19 mouse cellular contexts compared by ENCODE assay signal in the genomic region with DNA sequence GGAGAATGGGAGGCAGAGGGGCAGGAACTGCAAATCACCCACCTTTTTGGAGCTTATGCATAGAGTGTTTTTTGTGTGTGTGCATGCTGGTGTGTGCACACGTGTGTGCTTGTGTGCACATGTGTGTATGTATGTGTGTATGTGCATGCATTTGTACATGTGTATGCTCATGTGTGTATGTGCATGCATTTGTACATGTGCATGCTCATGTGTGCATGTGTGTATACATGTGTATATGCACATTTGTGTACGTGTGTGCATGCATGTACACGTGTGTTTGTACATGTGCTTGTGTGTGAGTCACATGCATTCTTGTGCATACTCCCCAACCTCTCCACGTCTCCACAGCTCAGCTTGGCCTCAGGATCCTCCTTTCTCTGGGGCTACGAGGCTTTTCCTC. TPM values are rescaled to one million over a fixed set of nuclear protein-coding genes. Genes with fewer than 3 reads are reported as not detected.
DNase-seq lines count a peak whose midpoint lies in the region; ATAC-seq and TF ChIP-seq lines count a peak whose summit lies in the region.
"Had no signal": no experiment of that assay in that cellular context is flagged by ENCODE, and none has a peak within 500 bp of the region (broad histone marks: within the 10 kb centered on the region; RNA-seq: fewer than 3 reads in every experiment).

No protein-coding gene starts in this region.

- no peaks in the 10 kb centered on the region for H3K36me3 ChIP-seq in thymus, adult 2 months (ENCODE audit: control insufficient read depth, insufficient read depth, low read length)
- H3K36me3 ChIP-seq in macrophage (ENCODE audit: inconsistent target), result 0 out of 2 replicates have a peak, but pooled peaks cover 7% of the 10 kb centered on the region
- H3K36me3 ChIP-seq: embryonic facial prominence, embryonic 13.5 days; hindbrain, embryonic 13.5 days; lung, embryonic 15.5 days had no signal

- TF ChIP-seq POLR2A in thymus, adult 2 months (IDR thresholded peaks at IDR 0.05; ENCODE audit: control insufficient read depth, extremely low read depth, insufficient read depth, low read length, poor library complexity), result no peak

- H3K79me2 ChIP-seq in macrophage (ENCODE audit: inconsistent target), result peaks cover 46% of the 10 kb centered on the region

- no peak for TF ChIP-seq CTCF in thymus, adult 2 months (IDR thresholded peaks at IDR 0.05; ENCODE audit: borderline replicate concordance, control insufficient read depth, extremely low read depth, insufficient read depth, low read length, poor library complexity)

- WGBS in thymus, adult 2 months, result 46% methylated on average over 5 of the region's 5 CpGs
- 77% methylated on average over 5 of the region's 5 CpGs for WGBS in macrophage (ENCODE audit: missing documents)

- peak overlapping the region; percentile 90 for H3K27ac ChIP-seq in thymus, adult 2 months (ENCODE audit: control insufficient read depth, insufficient read depth, low read length)
- H3K27ac ChIP-seq in macrophage, result peak overlapping the region; percentile 86
- H3K27ac ChIP-seq: embryonic facial prominence, embryonic 13.5 days; hindbrain, embryonic 13.5 days; kidney, postnatal 0 days; lung, embryonic 15.5 days had no signal

- H3K4me3 ChIP-seq in thymus, adult 2 months (ENCODE audit: control insufficient read depth, insufficient read depth, low read length), result peak overlapping the region; percentile 88
- H3K4me3 ChIP-seq in macrophage (ENCODE audit: inconsistent target), result no peak overlapping the region
- H3K4me3 ChIP-seq: embryonic facial prominence, embryonic 13.5 days; hindbrain, embryonic 13.5 days; lung, embryonic 15.5 days had no signal

- peaks cover 61% of the 10 kb centered on the region for H3K4me1 ChIP-seq in thymus, adult 2 months (replicated peaks; ENCODE audit: control insufficient read depth, insufficient read depth, low read length)
- H3K4me1 ChIP-seq: embryonic facial prominence, embryonic 13.5 days; lung, embryonic 15.5 days had no signal

- ATAC-seq in CD4-positive, CD25-positive, alpha-beta regulatory T cell, adult 4 months, result no peak
- ATAC-seq: forebrain, embryonic 16.5 days; intestine, embryonic 16.5 days had no signal

- peak; percentile 52 for DNase-seq in CD4-positive, CD25-positive, alpha-beta regulatory T cell, adult 2 months (ENCODE audit: low read depth, low spot score)
- no peak for DNase-seq in thymus, adult 2 months
- DNase-seq in thymus, postnatal 4 days, result no peak
- no peak for DNase-seq in lung, postnatal 25 days (ENCODE audit: low spot score)
- no peak for DNase-seq in embryo, embryonic 10.5 days (ENCODE audit: low spot score)
- DNase-seq: adrenal gland, adult 8-10 months; cerebellum, adult 11-12 months; cerebellum, adult 9-11 months; gastrocnemius, postnatal 36 days; midbrain, embryonic 14.5 days had no signal

- no peaks in the 10 kb centered on the region for H3K27me3 ChIP-seq in thymus, adult 2 months (ENCODE audit: control insufficient read depth, insufficient read depth, low read length)
- H3K27me3 ChIP-seq: embryonic facial prominence, embryonic 13.5 days; hindbrain, embryonic 13.5 days; lung, embryonic 15.5 days had no signal

RNA-seq across cellular contexts. Expression of gene Selplg, which starts 1.6 kb away (rescaled TPM):
- polyA plus RNA-seq in CD4-positive, CD25-positive, alpha-beta regulatory T cell, adult 4 months (2017; shearing (Covaris generic)), result 100 to 1,000 TPM; 473 to 498 TPM
- polyA plus RNA-seq in thymus, adult 2 months (2012; rRNA removed), result 755 and 783 TPM in 2 replicates
- total RNA-seq in macrophage (2018; cell fraction: chromatin; rRNA removed), result 10 to 100 TPM in 25 of 26 experiments, 1 to 10 TPM in 1; 9.5 to 58.4 (median 29.4) TPM
- total RNA-seq in macrophage (2018; cell fraction: cytosol; rRNA removed), result 100 to 1,000 TPM; 179 to 314 (median 239) TPM
- 100 to 1,000 TPM in 18 of 26 experiments, 10 to 100 TPM in 8; 65.8 to 235 (median 131) TPM for total RNA-seq in macrophage (2018; cell fraction: nucleus; rRNA removed)
- 139 to 375 TPM (median 273 TPM) in 3 replicates for polyA plus RNA-seq in macrophage (2018)

RNA-seq across cellular contexts. Expression of gene Tmem119, which starts 30.5 kb away (rescaled TPM):
- not detected for polyA plus RNA-seq in CD4-positive, CD25-positive, alpha-beta regulatory T cell, adult 4 months (2017; shearing (Covaris generic))
- 8.8 and 11.7 TPM in 2 replicates for polyA plus RNA-seq in thymus, adult 2 months (2012; rRNA removed)
- 1 to 10 TPM in 1 of 26 experiments, under 1 TPM in 3, not detected in 22; 0.33 to 8.2 (median 0.53) TPM for total RNA-seq in macrophage (2018; cell fraction: chromatin; rRNA removed)
- total RNA-seq in macrophage (2018; cell fraction: cytosol; rRNA removed), result 1 to 10 TPM in 2 of 26 experiments, under 1 TPM in 23, not detected in 1; 0.06 to 1.2 (median 0.29) TPM
- 1 to 10 TPM in 2 of 26 experiments, under 1 TPM in 12, not detected in 12; 0.23 to 1.9 (median 0.42) TPM for total RNA-seq in macrophage (2018; cell fraction: nucleus; rRNA removed)
- 0.27 to 1.2 TPM in 2 of 3 replicates, not detected in the other for polyA plus RNA-seq in macrophage (2018)
- total RNA-seq: monocyte, adult 5-6 weeks had no signal

RNA-seq across cellular contexts. Expression of gene Iscu, which starts 58.2 kb away (rescaled TPM):
- 10 to 100 TPM in 1 of 2 experiments, 1 to 10 TPM in 1; 7.1 to 10.8 TPM for polyA plus RNA-seq in CD4-positive, CD25-positive, alpha-beta regulatory T cell, adult 4 months (2017; shearing (Covaris generic))
- polyA plus RNA-seq in thymus, adult 2 months (2012; rRNA removed), result 80.6 and 93.7 TPM in 2 replicates
- 10 to 100 TPM; 10.4 to 34.5 (median 22.7) TPM for total RNA-seq in macrophage (2018; cell fraction: chromatin; rRNA removed)
- total RNA-seq in macrophage (2018; cell fraction: cytosol; rRNA removed), result 100 to 1,000 TPM in 24 of 26 experiments, 10 to 100 TPM in 2; 93.4 to 153 (median 116) TPM
- 10 to 100 TPM; 18.5 to 43.5 (median 31.0) TPM for total RNA-seq in macrophage (2018; cell fraction: nucleus; rRNA removed)
- polyA plus RNA-seq in macrophage (2018), result 106 to 116 TPM (median 106 TPM) in 3 replicates

RNA-seq across cellular contexts. Expression of gene Sart3, which starts 58.5 kb away (rescaled TPM):
- 10 to 100 TPM; 13.6 to 15.4 TPM for polyA plus RNA-seq in CD4-positive, CD25-positive, alpha-beta regulatory T cell, adult 4 months (2017; shearing (Covaris generic))
- 47.5 and 53.1 TPM in 2 replicates for polyA plus RNA-seq in thymus, adult 2 months (2012; rRNA removed)
- 100 to 1,000 TPM in 8 of 26 experiments, 10 to 100 TPM in 18; 28.8 to 126 (median 84.7) TPM for total RNA-seq in macrophage (2018; cell fraction: chromatin; rRNA removed)
- total RNA-seq in macrophage (2018; cell fraction: cytosol; rRNA removed), result 10 to 100 TPM; 12.7 to 28.3 (median 19.1) TPM
- total RNA-seq in macrophage (2018; cell fraction: nucleus; rRNA removed), result 10 to 100 TPM; 13.4 to 63.7 (median 40.5) TPM
- polyA plus RNA-seq in macrophage (2018), result 19.3 to 20.3 TPM (median 20.2 TPM) in 3 replicates
